Mouse (Mus musculus): Measurements from ENCODE around the gene Irf8. TPM values are rescaled to one million over a fixed set of nuclear protein-coding genes. Genes with fewer than 3 reads are reported as not detected.
"Not testable (repeated sequence)": the region's sequence is repeated elsewhere in the genome, so short reads cannot be mapped to it uniquely, and the experiment has no call there.

Gene Irf8
- total RNA-seq, 1 experiment from 2014 or later: 235 TPM

DNA sequence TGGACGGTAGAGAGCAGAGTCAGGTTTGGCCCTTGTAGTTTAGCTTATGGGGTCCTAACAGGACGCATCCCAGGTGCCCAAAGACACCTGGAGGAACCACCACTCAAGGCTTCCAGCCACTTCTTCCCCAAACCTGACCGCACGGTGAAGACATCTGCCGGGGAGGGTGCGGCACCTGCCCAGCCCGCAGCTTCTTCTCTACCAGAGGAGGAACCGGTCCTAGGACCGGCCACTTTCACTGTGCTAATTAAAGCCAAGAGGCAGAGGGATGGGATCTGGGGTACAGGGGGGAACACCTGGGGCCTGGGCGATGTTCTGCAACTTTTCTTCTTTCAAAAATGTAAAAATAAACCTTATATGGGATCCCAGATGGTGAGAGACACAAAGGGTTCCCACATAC lies 41.0 kb downstream of the Irf8 start:
- ATAC-seq (replicated peaks; ENCODE audit: insufficient number of reproducible peaks, low FRiP score, low TSS enrichment, poor library complexity, severe bottlenecking): no peak

DNA sequence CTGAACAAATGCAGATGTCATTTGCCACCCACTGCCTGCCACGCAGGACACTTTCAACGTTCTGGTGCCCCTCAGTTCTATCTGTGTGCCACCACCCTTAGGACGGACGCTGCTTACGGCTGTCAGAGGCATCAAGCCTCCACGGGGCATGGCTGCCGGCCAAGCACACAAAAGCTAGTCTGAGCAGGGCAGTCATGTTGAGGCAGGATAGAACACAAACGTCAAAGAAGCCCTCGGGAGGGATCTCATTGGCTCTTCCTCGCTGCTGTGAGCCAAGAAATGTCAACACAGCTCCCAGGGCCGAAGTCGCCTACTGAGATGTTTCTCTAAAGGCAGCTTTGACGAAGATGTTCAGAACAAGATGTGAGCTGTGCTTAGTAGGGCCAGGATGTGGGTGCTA lies 41.6 kb downstream of the Irf8 start:
- no peak for ATAC-seq (replicated peaks; ENCODE audit: insufficient number of reproducible peaks, low FRiP score, low TSS enrichment, poor library complexity, severe bottlenecking)

DNA sequence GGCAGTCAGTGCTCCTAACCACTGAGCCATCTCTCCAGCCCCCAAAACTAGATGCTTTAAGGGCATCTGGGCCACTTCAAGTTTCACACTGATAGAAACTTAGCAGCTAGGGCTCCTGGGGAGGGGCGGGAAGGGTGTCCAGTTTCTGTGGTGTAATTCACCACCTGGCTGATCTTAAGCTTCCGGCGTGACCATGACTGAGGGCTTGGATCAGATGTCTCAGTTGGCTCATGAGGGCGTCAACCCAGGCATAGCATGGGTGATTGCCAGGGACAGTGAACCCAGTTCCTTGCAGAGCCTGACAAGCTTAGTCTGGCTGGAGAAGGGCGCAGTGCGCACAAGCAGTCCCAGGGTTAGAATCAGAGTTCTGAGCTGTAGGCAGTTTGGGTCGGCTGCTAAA lies 42.9 kb downstream of the Irf8 start:
- no peak for ATAC-seq (replicated peaks; ENCODE audit: insufficient number of reproducible peaks, low FRiP score, low TSS enrichment, poor library complexity, severe bottlenecking)

DNA sequence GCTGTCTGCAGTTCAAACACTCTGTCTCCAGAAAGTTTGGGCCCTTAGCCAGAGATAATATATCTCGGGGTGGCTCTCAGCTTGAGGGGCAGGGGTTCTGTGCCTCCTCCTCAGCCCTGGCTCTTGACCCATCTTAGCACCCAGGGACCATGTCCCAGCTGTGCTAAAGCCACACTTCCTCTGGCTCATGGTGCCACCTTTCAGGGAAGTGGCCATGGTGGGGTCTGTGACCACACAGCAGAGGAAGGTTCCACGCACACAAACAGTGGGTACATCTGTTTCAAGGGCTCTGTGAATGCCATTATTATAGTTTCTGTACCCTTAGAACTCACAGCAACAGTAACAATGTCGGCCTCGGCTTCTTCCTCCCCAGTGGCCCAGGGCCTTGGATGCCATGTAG lies 47.6 kb downstream of the Irf8 start:
- no peak for ATAC-seq (replicated peaks; ENCODE audit: insufficient number of reproducible peaks, low FRiP score, low TSS enrichment, poor library complexity, severe bottlenecking)

DNA sequence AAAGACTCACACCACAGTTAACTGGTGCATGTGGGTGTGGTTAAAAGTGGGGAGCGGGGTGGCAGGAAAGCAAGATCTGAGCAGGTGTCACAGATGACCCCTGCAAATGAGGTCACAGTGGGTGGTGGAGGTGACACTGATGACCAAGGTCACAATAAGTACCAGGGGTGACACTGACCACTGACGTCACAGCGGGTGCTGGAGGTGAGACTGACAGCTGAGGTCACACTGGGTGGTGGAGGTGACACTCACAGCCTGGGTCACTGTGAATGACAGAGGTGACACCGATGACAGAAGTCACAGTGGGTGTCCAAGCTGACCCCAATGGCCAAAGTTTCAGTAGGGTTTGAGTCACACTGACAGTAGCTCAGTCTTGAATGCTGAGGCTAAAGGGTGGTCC lies 50.6 kb downstream of the Irf8 start:
- ATAC-seq (replicated peaks; ENCODE audit: insufficient number of reproducible peaks, low FRiP score, low TSS enrichment, poor library complexity, severe bottlenecking): peak; percentile 75

DNA sequence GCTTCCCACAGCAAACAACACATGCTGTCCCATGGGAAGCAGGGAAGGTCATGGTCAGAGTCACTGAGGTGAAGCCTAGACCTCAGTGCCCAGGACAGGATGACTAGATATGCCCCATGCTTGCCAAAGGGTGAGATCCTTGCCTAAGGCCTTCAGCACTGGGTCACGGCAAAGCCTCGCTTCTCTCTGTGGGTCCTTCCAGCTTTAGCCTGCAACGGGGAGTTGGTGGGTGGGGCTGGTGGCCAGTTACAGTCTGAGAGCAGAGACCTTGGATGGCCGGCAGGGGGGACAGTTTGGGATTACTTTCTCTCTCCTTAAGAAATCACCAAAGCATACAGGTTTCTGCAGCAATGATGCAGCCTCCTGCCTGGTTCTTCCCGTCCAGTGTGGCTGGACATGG lies 51.5 kb downstream of the Irf8 start:
- ATAC-seq (replicated peaks; ENCODE audit: insufficient number of reproducible peaks, low FRiP score, low TSS enrichment, poor library complexity, severe bottlenecking): no peak

DNA sequence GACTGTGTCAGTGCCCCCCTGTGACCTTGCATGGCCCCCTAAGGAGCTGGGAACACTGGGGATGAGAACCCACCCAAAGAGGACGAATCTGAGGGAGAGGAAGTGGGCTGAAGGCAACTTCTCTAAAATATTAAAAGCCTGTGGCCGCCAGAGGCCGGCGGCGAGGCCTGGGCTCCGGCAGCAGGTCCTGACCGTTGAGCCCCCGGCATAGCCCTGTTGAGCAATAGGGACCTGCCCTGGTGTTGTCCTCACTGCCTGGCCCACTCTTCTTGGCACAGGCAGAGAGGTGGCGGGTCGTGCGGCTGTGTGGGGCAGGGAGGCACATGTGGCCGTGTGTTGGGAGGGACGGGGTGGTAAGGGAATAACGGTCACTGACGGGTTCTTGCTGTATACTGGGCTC lies 56.6 kb downstream of the Irf8 start:
- no peak for ATAC-seq (replicated peaks; ENCODE audit: insufficient number of reproducible peaks, low FRiP score, low TSS enrichment, poor library complexity, severe bottlenecking)

DNA sequence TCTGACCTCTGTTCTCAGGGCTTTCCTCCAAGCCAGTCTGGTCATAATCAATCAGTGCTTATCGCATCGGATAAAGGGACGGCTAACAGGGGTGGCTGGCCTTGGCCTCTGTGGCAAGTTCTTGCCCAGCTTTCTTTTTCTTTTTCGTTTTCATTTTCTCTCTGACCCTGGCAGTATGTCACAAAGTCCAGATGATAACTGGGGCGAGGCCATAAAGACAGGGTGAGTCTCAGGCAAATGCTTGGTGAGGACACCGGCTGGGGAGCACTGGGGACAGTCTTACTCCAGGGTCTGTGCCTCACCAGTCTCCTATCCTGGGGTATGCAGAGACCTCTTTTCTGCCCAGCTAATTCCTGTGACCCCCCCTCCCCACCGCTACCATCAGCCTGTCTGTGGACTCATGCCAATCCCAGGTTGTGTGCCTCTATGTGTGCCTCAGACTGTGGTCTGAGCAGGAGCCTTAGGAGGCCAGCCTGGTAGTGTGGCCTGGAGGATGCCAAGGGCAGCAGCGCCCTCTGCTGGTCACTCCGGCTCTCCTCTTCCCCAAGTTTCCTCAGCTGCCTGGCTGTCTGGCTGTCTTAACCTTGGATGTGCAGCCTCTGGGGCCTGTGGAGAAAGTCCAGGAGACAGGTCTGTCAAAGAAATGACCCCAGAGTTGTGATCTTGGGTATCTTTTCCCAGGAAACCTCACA lies 59.9 kb downstream of the Irf8 start:
- peak; percentile 69 for ATAC-seq (replicated peaks; ENCODE audit: insufficient number of reproducible peaks, low FRiP score, low TSS enrichment, poor library complexity, severe bottlenecking)

DNA sequence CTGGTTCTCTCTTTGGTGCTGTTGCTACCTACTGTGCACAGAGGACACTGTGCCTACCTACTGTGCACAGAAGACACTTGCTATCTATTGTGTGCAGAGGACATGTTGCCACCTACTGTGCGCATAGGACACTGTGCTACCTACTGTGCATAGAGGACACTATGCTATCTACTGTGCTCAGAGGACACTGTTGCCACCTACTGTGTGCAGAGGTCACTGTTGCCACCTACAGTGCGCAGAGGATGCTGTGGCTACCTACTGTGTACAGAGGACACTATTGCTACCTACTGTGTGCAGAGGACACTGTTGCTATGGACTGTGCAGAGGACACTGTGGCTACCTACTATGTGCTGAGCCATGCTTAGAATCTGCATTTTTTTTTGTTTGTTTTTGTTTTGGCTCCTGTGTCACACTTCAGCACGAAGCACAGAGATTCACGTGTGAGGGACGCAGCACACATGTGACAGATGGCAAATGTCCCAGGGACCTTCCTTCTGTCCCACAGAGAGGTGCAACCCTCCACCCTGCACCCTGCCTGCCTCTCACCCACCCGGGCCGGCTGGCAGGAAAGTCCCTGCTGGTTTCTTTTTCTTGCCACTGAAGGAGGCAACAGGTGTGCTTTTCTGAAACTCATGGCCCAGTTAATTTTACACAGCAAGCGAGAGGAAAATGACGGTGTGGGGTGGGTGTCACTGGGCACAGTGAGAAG lies 61.0 kb downstream of the Irf8 start:
- ATAC-seq (replicated peaks; ENCODE audit: insufficient number of reproducible peaks, low FRiP score, low TSS enrichment, poor library complexity, severe bottlenecking): no peak

DNA sequence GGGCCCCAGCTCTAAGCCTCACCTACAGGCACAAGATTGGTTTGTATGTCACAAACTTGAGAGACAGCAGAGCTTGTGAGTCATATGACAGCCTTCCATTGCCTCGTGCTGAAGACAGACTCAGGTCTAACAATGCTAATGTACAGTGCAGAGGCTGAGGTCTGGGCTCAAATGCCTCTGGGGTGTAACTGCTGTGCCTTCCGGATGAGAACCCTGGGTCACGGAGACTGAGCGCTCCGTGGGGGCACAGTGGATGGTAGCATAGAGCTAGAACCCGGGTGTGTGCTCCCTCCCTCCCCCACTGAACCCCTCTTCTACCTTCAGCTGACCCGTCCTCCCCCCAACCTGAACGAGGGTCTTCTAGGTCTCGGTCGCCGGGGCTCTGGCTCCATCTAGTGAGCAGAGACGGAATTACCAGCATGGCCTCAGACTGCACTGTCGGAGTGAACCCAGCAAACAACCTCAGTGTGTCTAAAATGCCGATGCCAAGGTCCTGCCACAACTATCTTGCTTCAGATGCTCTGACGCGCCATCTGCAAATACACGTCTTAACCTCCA lies 64.2 kb downstream of the Irf8 start:
- ATAC-seq (replicated peaks; ENCODE audit: insufficient number of reproducible peaks, low FRiP score, low TSS enrichment, poor library complexity, severe bottlenecking): no peak

DNA sequence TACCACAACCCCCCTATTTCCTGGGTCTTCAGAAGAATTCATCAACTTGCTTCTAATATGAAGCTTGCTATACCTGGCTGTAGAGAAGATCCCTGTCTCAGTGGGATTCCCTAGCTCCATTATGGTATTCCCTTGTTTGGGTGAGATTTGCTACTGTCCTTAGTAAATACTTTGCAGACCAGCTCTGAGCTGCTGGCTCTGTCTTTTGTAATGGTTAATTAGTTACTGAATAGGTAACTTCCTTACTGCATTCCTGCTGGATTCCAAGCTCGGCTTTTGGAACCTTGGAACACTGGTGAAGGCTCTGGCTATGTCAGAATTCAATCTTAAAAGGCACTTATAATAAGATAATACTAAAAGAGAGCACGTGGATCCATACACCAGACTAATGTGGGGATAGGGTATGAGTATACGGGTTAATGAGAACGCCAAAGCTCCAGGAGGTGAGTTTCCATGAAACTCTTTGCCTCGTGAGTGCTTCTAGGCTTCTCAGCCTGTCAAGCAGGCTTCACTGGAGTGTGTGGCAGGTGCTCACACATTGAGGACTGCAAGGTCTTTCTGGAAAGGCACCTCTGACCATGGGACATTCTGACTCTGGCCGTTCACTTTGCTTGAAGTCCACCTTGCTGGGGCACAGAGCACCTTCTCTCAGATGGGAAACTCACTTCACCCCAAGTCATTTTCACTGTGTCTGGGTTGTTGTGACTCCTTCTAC lies 67.7 kb downstream of the Irf8 start:
- ATAC-seq (replicated peaks; ENCODE audit: insufficient number of reproducible peaks, low FRiP score, low TSS enrichment, poor library complexity, severe bottlenecking): not testable (repeated sequence)

DNA sequence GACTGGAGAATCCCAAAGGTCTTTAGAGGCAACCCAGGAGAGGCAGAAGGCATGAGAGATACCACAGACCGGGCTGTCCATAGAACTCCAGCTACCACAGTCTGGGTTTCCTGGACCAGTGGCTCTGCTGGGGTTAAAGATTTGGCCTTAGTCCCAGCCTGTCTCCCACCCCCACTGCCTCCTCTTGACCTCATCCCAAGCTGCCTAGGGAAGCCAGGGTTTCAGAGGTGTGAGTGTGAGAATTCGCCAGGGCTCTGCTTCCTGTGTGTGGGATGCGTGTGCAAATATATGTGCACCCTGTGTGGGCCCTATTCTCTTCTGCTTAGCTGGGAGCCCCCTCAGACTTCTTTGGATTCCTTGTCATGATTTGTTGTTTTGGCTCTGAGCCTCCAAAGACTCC lies 68.6 kb downstream of the Irf8 start:
- ATAC-seq (replicated peaks; ENCODE audit: insufficient number of reproducible peaks, low FRiP score, low TSS enrichment, poor library complexity, severe bottlenecking): no peak

Other genes with a start within 250 kb of the Irf8 start
- 1.1 to 3.2 TPM (median 1.3 TPM) in 3 replicates for gene Gins2, start 147.1 kb upstream of the Irf8 start, total RNA-seq (2017)
- gene 1190005I06Rik, start 88.7 kb upstream of the Irf8 start, total RNA-seq (2017): not detected in 3 replicates
- not detected in 3 replicates for gene Gm27021, start 68.3 kb upstream of the Irf8 start, total RNA-seq (2017)
- 315 to 382 TPM (median 356 TPM) in 3 replicates for gene Cox4i1, start 68.1 kb upstream of the Irf8 start, total RNA-seq (2017)
- 12.1 to 40.3 TPM (median 26.7 TPM) in 3 replicates for gene Emc8, start 67.8 kb upstream of the Irf8 start, total RNA-seq (2017)

Data from monocyte, adult 5-6 weeks (primary cell).